23 mouse cellular contexts compared by ENCODE assay signal in the genomic region with DNA sequence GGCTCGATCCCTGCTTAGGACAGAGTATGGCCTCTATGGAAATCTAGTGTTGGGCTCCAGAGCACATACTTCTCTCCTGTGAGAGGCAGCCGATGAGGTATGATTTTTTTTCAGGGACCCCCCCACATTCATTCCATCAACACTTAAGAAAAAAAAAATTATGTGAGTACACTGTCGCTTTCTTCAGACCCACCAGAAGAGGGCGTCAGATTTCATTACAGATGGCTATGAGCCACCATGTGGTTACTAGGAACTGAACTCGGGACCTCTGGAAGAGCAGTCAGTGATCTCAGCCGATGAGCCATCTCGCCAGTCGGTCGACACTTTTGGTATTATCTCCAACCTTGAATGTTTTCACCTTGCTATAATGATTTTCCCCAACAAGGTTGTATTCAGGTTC.
DNase-seq lines count a peak whose midpoint lies in the region; ATAC-seq and TF ChIP-seq lines count a peak whose summit lies in the region.
"Had no signal": no experiment of that assay in that cellular context is flagged by ENCODE, and none has a peak within 500 bp of the region (broad histone marks: within the 10 kb centered on the region; RNA-seq: fewer than 3 reads in every experiment).

No protein-coding gene starts in this region.

- no peak for TF ChIP-seq EP300 in heart, adult 2 months (IDR thresholded peaks at IDR 0.05; ENCODE audit: insufficient read depth, low read depth, low read length)
- TF ChIP-seq EP300 in MEL (IDR thresholded peaks at IDR 0.05; ENCODE audit: low read depth in 1 of 2, low read length in 2 of 2), result no peak

- no peak overlapping the region for H3K4me3 ChIP-seq in heart, adult 2 months
- H3K4me3 ChIP-seq in heart, embryonic 10.5 days, result no peak overlapping the region
- H3K4me3 ChIP-seq in layer of hippocampus, adult 2 months, result no peak overlapping the region
- no peak overlapping the region for H3K4me3 ChIP-seq in MEL (ENCODE audit: control insufficient read depth in 1 of 2, insufficient read depth in 1 of 2, low read depth in 2 of 2, low read length in 2 of 2)
- H3K4me3 ChIP-seq in neural tube, embryonic 15.5 days (replicated peaks), result no peak overlapping the region
- H3K4me3 ChIP-seq: heart, embryonic 13.5 days; limb, embryonic 10.5 days; liver, embryonic 12.5 days; megakaryocyte, embryonic 14.5 days had no signal

- H3K27ac ChIP-seq in heart, adult 2 months, result no peak overlapping the region
- no peak overlapping the region for H3K27ac ChIP-seq in heart, embryonic 10.5 days
- H3K27ac ChIP-seq in layer of hippocampus, adult 2 months, result no peak overlapping the region
- H3K27ac ChIP-seq in MEL (ENCODE audit: control insufficient read depth, low read depth, low read length), result no peak overlapping the region
- no peak overlapping the region for H3K27ac ChIP-seq in neural tube, embryonic 15.5 days (replicated peaks)
- H3K27ac ChIP-seq: limb, embryonic 10.5 days; liver, embryonic 12.5 days had no signal

- ATAC-seq in neural tube, embryonic 15.5 days (ENCODE audit: low FRiP score), result no peak
- ATAC-seq: forebrain, embryonic 16.5 days; hindbrain, embryonic 16.5 days; liver, embryonic 12.5 days had no signal

- H3K36me3 ChIP-seq in heart, adult 2 months (ENCODE audit: control insufficient read depth, insufficient read depth, low read length), result no peaks in the 10 kb centered on the region
- no peaks in the 10 kb centered on the region for H3K36me3 ChIP-seq in heart, embryonic 10.5 days
- H3K36me3 ChIP-seq in MEL (ENCODE audit: control insufficient read depth in 1 of 2, insufficient read depth in 2 of 2, low read length in 2 of 2), result peaks cover 0 to 10% of the 10 kb centered on the region in 2 experiments; a peak in 2 of 4 replicates
- no peaks in the 10 kb centered on the region for H3K36me3 ChIP-seq in neural tube, embryonic 15.5 days
- H3K36me3 ChIP-seq: heart, embryonic 13.5 days; limb, embryonic 10.5 days; liver, embryonic 12.5 days had no signal

- H3K27me3 ChIP-seq in heart, adult 2 months (ENCODE audit: control insufficient read depth, insufficient read depth, low read length), result no peaks in the 10 kb centered on the region
- H3K27me3 ChIP-seq in heart, embryonic 10.5 days (ENCODE audit: insufficient read depth, poor library complexity, severe bottlenecking), result peaks cover 35% of the 10 kb centered on the region
- H3K27me3 ChIP-seq in MEL (ENCODE audit: control insufficient read depth in 1 of 2, insufficient read depth in 2 of 2, low read length in 2 of 2), result peaks cover 0 to 7% of the 10 kb centered on the region in 2 experiments; a peak in 3 of 4 replicates
- 0 out of 2 replicates have a peak, but pooled peaks cover 6% of the 10 kb centered on the region for H3K27me3 ChIP-seq in neural tube, embryonic 15.5 days (replicated peaks)

- DNase-seq in heart, adult 2 months, result no peak
- no peak for DNase-seq in heart, embryonic 10.5 days (ENCODE audit: low spot score)
- no peak for DNase-seq in layer of hippocampus, adult 2 months (ENCODE audit: low spot score in 2 of 2)
- DNase-seq in layer of hippocampus, postnatal 14 days (ENCODE audit: low spot score in 2 of 2), result no peak
- DNase-seq in A20 (ENCODE audit: low read depth, low spot score) (peak; percentile 18), MEL (ENCODE audit: low read depth, low spot score) (peak; percentile 39)
- no peak for DNase-seq in urinary bladder, postnatal 25 days (ENCODE audit: low spot score)
- DNase-seq: adrenal gland, postnatal 36 days; cerebellum, adult 18-20 months; cerebellum, postnatal 25 days; embryo, embryonic 11 days; heart, postnatal 4 days; layer of hippocampus, postnatal 36 days; lung, postnatal 10 days; midbrain, embryonic 14.5 days; right cerebral cortex, postnatal 25 days had no signal

- no peak for TF ChIP-seq POLR2A in heart, adult 2 months (IDR thresholded peaks at IDR 0.05; ENCODE audit: insufficient read depth, low read depth, low read length)
- no peak for TF ChIP-seq POLR2A in MEL (IDR thresholded peaks at IDR 0.05; ENCODE audit: control insufficient read depth in 1 of 2, insufficient read depth in 1 of 2, low read depth in 1 of 2, low read length in 2 of 2, poor library complexity in 1 of 2)

- no peak overlapping the region for H3K4me2 ChIP-seq in neural tube, embryonic 15.5 days
- H3K4me2 ChIP-seq: heart, embryonic 13.5 days; liver, embryonic 12.5 days had no signal

- peak; percentile 28 for TF ChIP-seq CTCF in heart, adult 2 months (IDR thresholded peaks at IDR 0.05)
- TF ChIP-seq CTCF in layer of hippocampus, adult 2 months (conservative IDR thresholded peaks at IDR 0.05), result peak; percentile 49
- peak; percentile 30 to 66 (median 32); a peak in 5 of 6 replicates for TF ChIP-seq CTCF in MEL (IDR thresholded peaks at IDR 0.05 in 2 of 3, conservative IDR thresholded peaks at IDR 0.05 in 1 of 3; ENCODE audit: control insufficient read depth in 1 of 3, insufficient read depth in 1 of 3, low read depth in 2 of 3, low read length in 3 of 3, poor library complexity in 1 of 3, severe bottlenecking in 1 of 3)

- H3K79me2 ChIP-seq in heart, adult 2 months (replicated peaks; ENCODE audit: control insufficient read depth, insufficient read depth, low read length), result no peaks in the 10 kb centered on the region
- no peaks in the 10 kb centered on the region for H3K79me2 ChIP-seq in MEL (ENCODE audit: control insufficient read depth, insufficient read depth, low read length, poor library complexity)

- WGBS in heart, adult 2 months, result 89% methylated on average over 9 of the region's 9 CpGs
- 83% methylated on average over 9 of the region's 9 CpGs for WGBS in heart, embryonic 10.5 days
- 89% methylated on average over 9 of the region's 9 CpGs for WGBS in neural tube, embryonic 15.5 days

- H3K9ac ChIP-seq in heart, adult 2 months (ENCODE audit: low read depth, low read length), result no peak overlapping the region
- H3K9ac ChIP-seq in MEL (ENCODE audit: control insufficient read depth, low read depth, low read length, poor library complexity, severe bottlenecking), result no peak overlapping the region
- no peak overlapping the region for H3K9ac ChIP-seq in neural tube, embryonic 15.5 days (replicated peaks)
- H3K9ac ChIP-seq: heart, embryonic 13.5 days; liver, embryonic 12.5 days had no signal

- peak; percentile 55 for TF ChIP-seq RAD21 in MEL (IDR thresholded peaks at IDR 0.05; ENCODE audit: low read depth, low read length)

- peaks cover 2% of the 10 kb centered on the region for H3K4me1 ChIP-seq in heart, adult 2 months (ENCODE audit: control insufficient read depth, insufficient read depth, low read length)
- H3K4me1 ChIP-seq in heart, embryonic 10.5 days, result peaks cover 8% of the 10 kb centered on the region; the same call in 1 of the 2 replicates
- H3K4me1 ChIP-seq in MEL (ENCODE audit: control insufficient read depth in 1 of 2, insufficient read depth in 2 of 2, low read length in 2 of 2), result peaks cover 6 to 19% of the 10 kb centered on the region in 2 experiments
- peaks cover 12% of the 10 kb centered on the region for H3K4me1 ChIP-seq in neural tube, embryonic 15.5 days
- H3K4me1 ChIP-seq: liver, embryonic 12.5 days had no signal

- intact Hi-C loops in heart, adult 2 months (cut with DNase I), result no loop called here

- H3K9me3 ChIP-seq in heart, embryonic 10.5 days, result no peaks in the 10 kb centered on the region
- H3K9me3 ChIP-seq in MEL (replicated peaks; ENCODE audit: insufficient read depth, low read length), result no peaks in the 10 kb centered on the region
- H3K9me3 ChIP-seq in neural tube, embryonic 15.5 days (replicated peaks), result no peaks in the 10 kb centered on the region
- H3K9me3 ChIP-seq: heart, embryonic 13.5 days; limb, embryonic 10.5 days; liver, embryonic 12.5 days; megakaryocyte, embryonic 14.5 days had no signal

TF ChIP-seq in MEL, 35 proteins besides CTCF, POLR2A, EP300 and RAD21:
- TF ChIP-seq MYC (IDR thresholded peaks at IDR 0.05; ENCODE audit: low read depth, low read length) (peak; percentile 30; the same call in 1 of the 2 replicates), ZC3H11A (IDR thresholded peaks at IDR 0.05; ENCODE audit: low read depth, low read length) (peak; percentile 68; the same call in 1 of the 2 replicates), CHD1 (IDR thresholded peaks at IDR 0.05; ENCODE audit: low read depth, low read length) (no peak), KAT2A (conservative IDR thresholded peaks at IDR 0.05; ENCODE audit: low read depth, low read length) (no peak), USF1 (IDR thresholded peaks at IDR 0.05; ENCODE audit: low read depth, low read length) (no peak), TBP (IDR thresholded peaks at IDR 0.05; ENCODE audit: low read depth, low read length) (no peak), GABPA (IDR thresholded peaks at IDR 0.05; ENCODE audit: low read depth, low read length) (no peak), GATA1 (IDR thresholded peaks at IDR 0.05; ENCODE audit: low read depth, low read length) (no peak), ZNF384 (IDR thresholded peaks at IDR 0.05; ENCODE audit: low read depth, low read length) (peak; percentile 81), E2F4 (IDR thresholded peaks at IDR 0.05; ENCODE audit: borderline replicate concordance, low read depth, low read length) (no peak), POLR2AphosphoS5 (IDR thresholded peaks at IDR 0.05; ENCODE audit: borderline replicate concordance, low read depth, low read length) (no peak), ZMIZ1 (IDR thresholded peaks at IDR 0.05; ENCODE audit: low read depth, low read length) (no peak), MAX (IDR thresholded peaks at IDR 0.05; ENCODE audit: low read length) (no peak), UBTF (IDR thresholded peaks at IDR 0.05; ENCODE audit: borderline replicate concordance, insufficient read depth, low read depth, low read length) (no peak), BHLHE40 (IDR thresholded peaks at IDR 0.05; ENCODE audit: borderline replicate concordance, low read depth, low read length) (no peak), NELFE (IDR thresholded peaks at IDR 0.05; ENCODE audit: low read depth, low read length) (no peak), ZKSCAN1 (IDR thresholded peaks at IDR 0.05; ENCODE audit: low read depth, low read length) (no peak), TAL1 (IDR thresholded peaks at IDR 0.05; ENCODE audit: low read length) (no peak), SMC3 (IDR thresholded peaks at IDR 0.05; ENCODE audit: low read depth, low read length) (peak; percentile 70), ELF1 (IDR thresholded peaks at IDR 0.05; ENCODE audit: low read depth, low read length) (no peak), JUND (IDR thresholded peaks at IDR 0.05; ENCODE audit: low read depth, low read length) (no peak), MAZ (IDR thresholded peaks at IDR 0.05; ENCODE audit: low read depth, low read length) (no peak)

Comparison
In these comparisons a context has a peak if more than half of its experiments do, and no peak if none do; other contexts are left out.
1. DNase-seq: peak in A20 (single experiment) and MEL (single experiment); none in heart, adult 2 months (0 of 2), heart, embryonic 10.5 days (single experiment), layer of hippocampus, adult 2 months (0 of 2), layer of hippocampus, postnatal 14 days (0 of 2) and urinary bladder, postnatal 25 days (single experiment).
2. Peak in every context shown above with its lines, with median percentiles within 50 percentile points of each other: CTCF ChIP-seq.